Mouse (Mus musculus) CD4-positive naive resting alpha-beta T cell, adult 57 days (primary cell): ENCODE data around the gene Gm49383. TPM values are rescaled to one million over a fixed set of nuclear protein-coding genes. Genes with fewer than 3 reads are reported as not detected.

Experiments
- total RNA-seq: library from RNA; stranded (reverse); gene quantifications from one replicate; pipeline ENCODE4 v1.2.4, GENCODE M21; 2023

Gm49383 gene
- 10.1 TPM for total RNA-seq

GRCm38 (mm10) chr12:69196444-69197377, at the start of gene Gm49383:
Gene Gm49383 (minus strand): TSS chr12:69197104.

GRCm38 (mm10) chr12:69240876-69241275, 44.0 kb upstream of the Gm49383 start, which contains the start of gene Klhdc1:
Gene Klhdc1 (plus strand): TSS chr12:69241176.

GRCm38 (mm10) chr12:69227776-69228466, 31.0 kb upstream of the Gm49383 start, which contains the start of gene Pole2:
Gene Pole2 (minus strand): TSS chr12:69228195.

GRCm38 (mm10) chr12:69204052-69204833, 7.3 kb upstream of the Gm49383 start, which contains the start of gene Gm49384:
Gene Gm49384 (minus strand): TSS chr12:69204267.

GRCm38 (mm10) chr12:69198164-69198535, 1.2 kb upstream of the Gm49383 start, which contains the start of gene Dnaaf2:
Gene Dnaaf2 (minus strand): TSS chr12:69198429.

GRCm38 (mm10) chr12:69183583-69184308, 13.2 kb downstream of the Gm49383 start, which contains the start of the genes Rpl36al and Mgat2:
Gene Rpl36al (minus strand): TSS chr12:69184083.
Gene Mgat2 (plus strand): TSS chr12:69184157.

GRCm38 (mm10) chr12:69168461-69169106, 28.3 kb downstream of the Gm49383 start, which contains the start of gene Lrr1:
Gene Lrr1 (plus strand): TSS chr12:69168814.

GRCm38 (mm10) chr12:69158765-69159577, 37.9 kb downstream of the Gm49383 start, which contains the start of gene Rps29:
Gene Rps29 (minus strand): TSS chr12:69159186.

Other genes with a start within 250 kb of the Gm49383 start
- gene Rps29, start 37.9 kb downstream of the Gm49383 start, total RNA-seq, result 6,866 TPM
- 0.38 TPM for gene Lrr1, start 28.3 kb downstream of the Gm49383 start, total RNA-seq
- gene Rpl36al, start 13.0 kb downstream of the Gm49383 start, total RNA-seq, result 497 TPM
- gene Mgat2, start 12.9 kb downstream of the Gm49383 start, total RNA-seq, result 36.3 TPM
- 3.7 TPM for gene Dnaaf2, start 1.3 kb upstream of the Gm49383 start, total RNA-seq
- gene Gm49384, start 7.2 kb upstream of the Gm49383 start, total RNA-seq, result 6.2 TPM
- 17.5 TPM for gene Pole2, start 31.1 kb upstream of the Gm49383 start, total RNA-seq
- 36.6 TPM for gene Klhdc1, start 44.1 kb upstream of the Gm49383 start, total RNA-seq
- gene Klhdc2, start 99.6 kb upstream of the Gm49383 start, total RNA-seq, result 90.6 TPM
- 112 TPM for gene Nemf, start 160.1 kb upstream of the Gm49383 start, total RNA-seq
- 245 TPM for gene Arf6, start 175.0 kb upstream of the Gm49383 start, total RNA-seq
- gene Gm9887, start 175.4 kb upstream of the Gm49383 start, total RNA-seq, result 2.4 TPM